Mouse (Mus musculus): ENCODE data around the gene Epha10.

DNA sequence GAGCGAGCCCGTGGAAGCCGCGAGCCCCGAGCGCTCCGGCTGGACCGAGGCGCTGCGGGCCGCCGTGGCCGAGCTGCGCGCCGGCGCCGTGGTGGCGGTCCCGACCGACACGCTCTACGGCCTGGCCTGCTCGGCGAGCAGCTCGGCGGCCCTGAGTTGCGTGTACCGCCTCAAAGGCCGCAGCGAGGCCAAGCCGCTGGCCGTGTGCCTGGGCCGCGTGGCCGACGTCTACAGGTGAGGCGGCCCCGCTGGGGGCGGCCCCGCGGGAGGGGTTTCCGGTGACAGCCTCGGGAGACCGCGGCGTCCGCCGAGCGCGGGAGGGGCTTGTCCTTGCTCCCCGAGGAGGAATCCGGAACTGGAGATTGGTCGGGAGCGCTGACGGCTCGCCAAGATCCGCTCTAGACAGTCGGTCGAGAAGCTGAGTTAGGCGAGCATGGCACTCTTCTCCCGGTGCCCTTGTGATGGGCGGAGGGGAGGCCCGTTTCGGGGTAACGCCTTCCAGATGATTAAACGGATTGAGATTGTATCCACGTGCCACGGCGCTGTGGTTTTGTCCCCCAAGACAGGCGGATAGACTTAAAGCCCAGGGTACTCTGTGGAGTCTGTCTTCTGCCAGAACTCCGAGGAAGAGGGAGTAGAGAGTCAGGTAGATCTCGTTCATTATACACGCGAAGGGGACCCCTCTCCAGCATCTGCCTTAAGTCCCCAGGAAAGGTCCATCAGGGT is 29.6 kb upstream of the Epha10 start, which contains the start of gene 1110065P20Rik:
- TF ChIP-seq CTCF (IDR thresholded peaks at IDR 0.05; ENCODE audit: borderline replicate concordance, extremely low read depth, insufficient read depth, insufficient read length) (no peak), POLR2A (IDR thresholded peaks at IDR 0.05; ENCODE audit: borderline replicate concordance, extremely low read depth, insufficient read depth, insufficient read length, poor library complexity, severe bottlenecking) (no peak)

Measured in brain, embryonic 14.5 days (tissue).